Mouse (Mus musculus): Measurements from ENCODE around the gene Nrip2.

GRCm38 (mm10) chr6:128355201-128355681, 43.9 kb upstream of the Nrip2 start:
- TF ChIP-seq POLR2A (IDR thresholded peaks at IDR 0.05; ENCODE audit: borderline replicate concordance, extremely low read depth, low read depth, low read length): no peak
- no peak for TF ChIP-seq CTCF (IDR thresholded peaks at IDR 0.05; ENCODE audit: insufficient read depth, low read length)

Measured in lung, adult 2 months (tissue).